Mouse (Mus musculus) embryonic fibroblast, embryonic 13.5 days (primary cell): ENCODE measurements around the gene Itpka.

ENCODE experiments used
- CTCF ChIP-seq: IDR thresholded peaks from 2 replicates; pipeline ENCODE4 v1.5.1; 2011; ENCODE audit warnings: mild to moderate bottlenecking, control low read depth, low read length, moderate library complexity, borderline replicate concordance; ENCODE audit not compliant: insufficient read depth
- POLR2A ChIP-seq: IDR thresholded peaks from 2 replicates; pipeline ENCODE4 v1.6.1; 2011; ENCODE audit warnings: low read depth, mild to moderate bottlenecking, control low read depth, low read length, moderate library complexity

GRCm38 (mm10) chr2:119758844-119759835 lies 17.0 kb downstream of the Itpka start:
- no peak for TF ChIP-seq POLR2A
- no peak for TF ChIP-seq CTCF
